Mouse (Mus musculus) neural tube, embryonic 11.5 days (tissue): ENCODE measurements at regions not wholly inside any gene's neighbourhood (a gene's known extent, or its start where the extent isn't known, plus 50 kb on each side); places are given as distances from the start of the nearest gene placed in this dataset.
A peak's percentile ranks its signal among the peaks of the same experiment; 100 is the strongest.

ENCODE experiments used
- ATAC-seq: fragments of 200-750 bp; cut with Nextera tagmentation; 2 replicates; pipeline ENCODE4 v1.8.0; 2017; ENCODE audit warnings: moderate number of reproducible peaks, mild to moderate bottlenecking, moderate TSS enrichment, moderate library complexity; ENCODE audit not compliant: insufficient read depth, low FRiP score, low TSS enrichment
- DNase-seq: peaks from one replicate; pipeline ENCODE4 v3.0.0-alpha.2; 2015; ENCODE audit warnings: low spot score
- H3K27ac ChIP-seq: fragments of 300-500 bp; sonication (generic); 2 replicates; pipeline ENCODE4 v1.5.1; 2014; ENCODE audit warnings: low read depth, mild to moderate bottlenecking, low read length
- H3K27me3 ChIP-seq: fragments of 300-500 bp; sonication (generic); 2 replicates; pipeline ENCODE4 v1.6.1; 2014; ENCODE audit warnings: mild to moderate bottlenecking, low read length, mixed read lengths; ENCODE audit not compliant: control insufficient read depth, insufficient read depth
- H3K36me3 ChIP-seq: fragments of 300-500 bp; sonication (generic); 2 replicates; pipeline ENCODE4 v1.6.1; 2014; ENCODE audit warnings: mild to moderate bottlenecking, low read length, moderate library complexity, mixed read lengths; ENCODE audit not compliant: control insufficient read depth, insufficient read depth
- H3K4me1 ChIP-seq: fragments of 300-500 bp; sonication (generic); 2 replicates; pipeline ENCODE4 v1.6.1; 2014; ENCODE audit warnings: low read length, mixed read lengths; ENCODE audit not compliant: control insufficient read depth, insufficient read depth
- H3K4me2 ChIP-seq: fragments of 300-500 bp; sonication (generic); 2 replicates; pipeline ENCODE4 v1.6.1; 2014; ENCODE audit warnings: low read depth, mild to moderate bottlenecking, moderate library complexity
- H3K4me3 ChIP-seq: fragments of 300-500 bp; sonication (generic); 2 replicates; pipeline ENCODE4 v1.5.1; 2014; ENCODE audit warnings: low read depth, low read length
- H3K9ac ChIP-seq: fragments of 300-500 bp; sonication (generic); 2 replicates; pipeline ENCODE4 v1.6.1; 2014; ENCODE audit warnings: mild to moderate bottlenecking, low read length
- H3K9me3 ChIP-seq: fragments of 300-500 bp; sonication (generic); 2 replicates; pipeline ENCODE4 v1.6.1; 2016; ENCODE audit warnings: low read length; ENCODE audit not compliant: control insufficient read depth
- WGBS: fragments of 180-500 bp; shearing (Covaris S2); extraction: QIAGEN DNeasy Blood & Tissue Kit; methylation state at CpG from one replicate; pipeline ENCODE4 v1.1.7; 2014; 5-methylcytosine and 5-hydroxymethylcytosine counted together

DNA sequence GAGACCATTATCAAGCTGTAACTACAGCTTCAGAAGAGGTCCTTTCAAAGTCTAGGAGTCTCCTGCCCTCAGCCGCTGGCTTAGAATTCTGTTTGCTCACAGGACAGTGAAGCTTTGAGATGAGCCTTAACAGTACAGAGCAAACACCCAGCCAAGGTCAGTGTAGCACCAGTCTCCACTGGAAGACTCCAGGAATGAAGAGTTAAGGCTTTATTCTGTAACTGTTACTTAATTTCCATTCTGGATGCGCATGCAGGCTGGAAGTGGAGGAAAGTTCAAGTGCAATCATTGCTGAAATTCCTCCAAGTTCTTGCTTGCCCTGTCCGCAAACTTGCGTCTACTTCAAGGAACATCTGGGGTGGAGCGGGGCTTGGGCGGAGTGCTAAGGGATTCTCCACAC lies 106.6 kb downstream of the Mrm1 start:
- H3K9me3 ChIP-seq: no peaks in the 10 kb centered on the region
- no peak overlapping the region for H3K27ac ChIP-seq
- H3K4me2 ChIP-seq: no peak overlapping the region
- DNase-seq (no peak), ATAC-seq (no peak)
- peaks cover 2% of the 10 kb centered on the region for H3K4me1 ChIP-seq
- no peak overlapping the region for H3K9ac ChIP-seq
- WGBS: 90% methylated on average over 6 of the region's 6 CpGs
- H3K4me3 ChIP-seq: no peak overlapping the region
- no peaks in the 10 kb centered on the region for H3K36me3 ChIP-seq
- H3K27me3 ChIP-seq: no peaks in the 10 kb centered on the region

DNA sequence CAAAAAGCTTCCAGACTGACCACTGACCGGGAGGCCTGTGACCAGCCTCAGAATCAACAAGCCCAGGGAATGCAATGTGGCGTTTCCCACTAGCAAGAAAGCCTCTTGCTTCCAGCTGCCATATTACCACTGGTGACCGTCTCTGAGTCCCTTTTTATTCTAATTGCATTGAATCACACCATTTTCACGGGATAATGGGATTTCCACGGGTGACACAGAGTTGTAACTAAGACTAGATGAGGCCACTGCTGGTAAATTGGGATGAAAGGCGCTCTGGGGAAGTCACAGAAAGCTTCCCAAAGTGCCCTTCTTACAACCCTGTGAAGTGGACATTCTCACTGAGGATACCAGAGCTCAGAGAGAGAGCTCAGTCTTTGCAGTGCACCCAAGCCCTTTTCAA lies 107.4 kb downstream of the Mrm1 start:
- DNase-seq: no peak
- H3K27ac ChIP-seq: no peak overlapping the region
- WGBS: 41% methylated on average over 6 of the region's 6 CpGs
- peaks cover 8% of the 10 kb centered on the region for H3K4me1 ChIP-seq
- H3K36me3 ChIP-seq: no peaks in the 10 kb centered on the region
- H3K4me2 ChIP-seq: no peak overlapping the region
- peaks cover 4% of the 10 kb centered on the region; the same call in 1 of the 2 replicates for H3K27me3 ChIP-seq
- H3K9ac ChIP-seq: no peak overlapping the region
- no peak for ATAC-seq
- H3K9me3 ChIP-seq: no peaks in the 10 kb centered on the region
- H3K4me3 ChIP-seq: no peak overlapping the region

DNA sequence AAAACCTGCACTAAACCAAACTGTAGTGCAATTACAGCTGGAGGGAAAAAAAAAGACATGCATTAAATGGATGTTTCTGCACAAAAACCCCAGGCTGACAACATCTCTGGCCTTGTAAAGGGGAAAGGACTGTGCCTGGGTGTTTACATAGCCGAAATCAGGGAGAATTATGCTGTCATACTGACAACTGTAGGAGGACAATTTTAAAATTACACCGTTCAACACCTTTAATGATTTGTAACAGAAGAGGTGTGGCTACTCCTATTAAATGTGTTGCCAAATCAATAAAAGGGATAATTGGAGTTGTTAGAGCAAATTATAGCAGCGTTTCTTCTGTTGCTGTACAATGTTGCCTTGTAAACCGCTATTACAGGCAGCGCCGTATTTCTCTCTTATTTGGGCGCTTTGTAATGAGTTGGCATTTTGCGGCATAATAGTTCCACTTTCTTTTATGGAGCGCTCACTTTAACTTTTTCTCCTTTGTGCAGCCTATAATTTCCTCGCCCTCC lies 111.0 kb downstream of the Mrm1 start:
- no peak overlapping the region for H3K4me3 ChIP-seq
- WGBS: 43% methylated on average over 10 of the region's 10 CpGs
- peaks cover 4% of the 10 kb centered on the region; the same call in 1 of the 2 replicates for H3K27me3 ChIP-seq
- H3K4me1 ChIP-seq: peaks cover 8% of the 10 kb centered on the region
- no peak overlapping the region for H3K4me2 ChIP-seq
- H3K36me3 ChIP-seq: no peaks in the 10 kb centered on the region
- no peaks in the 10 kb centered on the region for H3K9me3 ChIP-seq
- DNase-seq (no peak), ATAC-seq (no peak)
- no peak overlapping the region for H3K27ac ChIP-seq
- no peak overlapping the region for H3K9ac ChIP-seq

- Histone ChIP-seq H3K9me3 (no peaks in the 10 kb centered on the region), H3K4me3 (no peak overlapping the region), H3K4me1 (peaks cover 8% of the 10 kb centered on the region), H3K27ac (no peak overlapping the region), H3K36me3 (no peaks in the 10 kb centered on the region), H3K27me3 (peaks cover 4% of the 10 kb centered on the region; the same call in 1 of the 2 replicates), H3K4me2 (no peak overlapping the region), H3K9ac (no peak overlapping the region)
- WGBS: 7% methylated on average over 10 of the region's 10 CpGs
- ATAC-seq (no peak), DNase-seq (no peak)
Observed at GRCm38 (mm10) chr11:84707772-84708171, 111.5 kb downstream of the Mrm1 start.

- Histone ChIP-seq H3K4me1 (peaks cover 13% of the 10 kb centered on the region), H3K4me3 (no peak overlapping the region), H3K36me3 (no peaks in the 10 kb centered on the region), H3K9me3 (no peaks in the 10 kb centered on the region), H3K9ac (no peak overlapping the region), H3K4me2 (no peak overlapping the region), H3K27ac (no peak overlapping the region), H3K27me3 (peaks cover 4% of the 10 kb centered on the region; the same call in 1 of the 2 replicates)
- ATAC-seq: no peak
- WGBS: 53% methylated on average over 6 of the region's 6 CpGs
- no peak for DNase-seq
Observed at GRCm38 (mm10) chr11:84706692-84707091, 112.6 kb downstream of the Mrm1 start.

DNA sequence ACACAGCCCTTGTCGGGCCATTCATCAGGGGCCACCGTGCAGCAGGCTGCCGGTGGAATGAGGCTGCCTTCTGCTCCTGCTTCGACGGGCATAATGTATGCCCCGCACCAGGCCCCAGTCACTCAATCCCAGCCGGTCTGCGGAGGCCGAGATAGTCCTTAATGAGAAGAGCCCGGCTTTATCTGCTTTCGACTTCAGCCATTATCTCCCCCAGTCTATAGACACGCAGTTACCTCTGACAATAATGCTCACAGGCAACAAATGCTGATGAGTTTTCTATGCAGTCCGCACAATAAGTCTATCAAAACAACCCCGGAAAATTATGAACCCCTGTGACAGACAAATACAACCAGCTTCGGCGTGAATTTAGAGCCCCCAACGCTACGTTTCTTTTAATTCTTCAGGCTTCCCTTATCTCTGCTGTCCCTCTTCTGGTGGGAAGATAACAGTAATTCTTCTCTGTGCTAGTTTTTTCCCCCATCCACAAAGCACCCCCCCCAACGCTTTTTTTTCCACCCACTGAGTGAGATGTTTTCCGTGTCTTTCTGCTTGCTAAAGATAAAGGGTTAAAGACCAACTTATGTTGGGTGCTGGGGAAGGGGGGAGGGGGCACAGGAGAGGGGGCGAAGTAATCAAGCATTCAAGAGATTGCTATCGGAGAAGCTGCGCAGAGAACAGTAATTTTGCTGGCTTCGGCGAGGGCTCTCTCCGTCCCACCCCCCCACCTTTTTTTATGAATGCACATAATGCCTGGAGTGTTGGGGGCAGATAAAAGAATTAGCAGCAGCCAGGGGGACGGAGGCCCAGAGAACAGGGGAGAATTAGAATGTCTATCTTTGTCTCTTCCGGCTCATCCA lies 117.8 kb downstream of the Mrm1 start:
- WGBS: 12% methylated on average over 28 of the region's 28 CpGs
- H3K9me3 ChIP-seq: no peaks in the 10 kb centered on the region
- peak overlapping the region; percentile 22 for H3K4me2 ChIP-seq
- ATAC-seq: no peak
- DNase-seq: peak; percentile 49
- peaks cover 3% of the 10 kb centered on the region; the same call in 1 of the 2 replicates for H3K27me3 ChIP-seq
- no peak overlapping the region for H3K4me3 ChIP-seq
- peaks cover 15% of the 10 kb centered on the region for H3K4me1 ChIP-seq
- peak overlapping the region; percentile 29 for H3K9ac ChIP-seq
- H3K27ac ChIP-seq: 0 out of 2 replicates have a peak overlapping the region, but pooled peaks have one; percentile 8
- H3K36me3 ChIP-seq: no peaks in the 10 kb centered on the region

DNA sequence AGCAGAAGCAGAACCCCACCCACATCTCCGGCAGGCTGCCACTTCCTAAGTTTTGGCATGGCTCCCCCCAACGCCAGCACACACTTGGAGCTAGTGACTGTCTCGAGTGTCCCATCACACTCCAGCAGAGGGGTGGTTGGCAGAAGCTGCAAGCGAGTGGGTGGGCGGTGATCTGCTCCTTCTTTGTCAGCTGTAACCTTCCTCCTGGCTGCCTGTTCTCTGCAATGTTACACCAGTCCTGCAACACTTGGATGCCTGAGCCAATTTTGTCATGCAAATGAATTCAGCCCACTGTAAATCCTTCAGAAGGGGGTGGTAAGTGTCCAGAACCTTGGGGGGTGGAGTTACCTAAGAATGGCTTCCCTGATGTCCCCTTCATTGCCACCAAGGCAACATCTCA lies 121.8 kb downstream of the Mrm1 start:
- no peaks in the 10 kb centered on the region for H3K9me3 ChIP-seq
- 34% methylated on average over 5 of the region's 5 CpGs for WGBS
- no peak for DNase-seq
- no peak overlapping the region for H3K4me3 ChIP-seq
- peaks cover 3% of the 10 kb centered on the region; the same call in 1 of the 2 replicates for H3K27me3 ChIP-seq
- peaks cover 15% of the 10 kb centered on the region for H3K4me1 ChIP-seq
- ATAC-seq: no peak
- no peak overlapping the region for H3K9ac ChIP-seq
- no peak overlapping the region for H3K27ac ChIP-seq
- no peaks in the 10 kb centered on the region for H3K36me3 ChIP-seq
- no peak overlapping the region for H3K4me2 ChIP-seq

DNA sequence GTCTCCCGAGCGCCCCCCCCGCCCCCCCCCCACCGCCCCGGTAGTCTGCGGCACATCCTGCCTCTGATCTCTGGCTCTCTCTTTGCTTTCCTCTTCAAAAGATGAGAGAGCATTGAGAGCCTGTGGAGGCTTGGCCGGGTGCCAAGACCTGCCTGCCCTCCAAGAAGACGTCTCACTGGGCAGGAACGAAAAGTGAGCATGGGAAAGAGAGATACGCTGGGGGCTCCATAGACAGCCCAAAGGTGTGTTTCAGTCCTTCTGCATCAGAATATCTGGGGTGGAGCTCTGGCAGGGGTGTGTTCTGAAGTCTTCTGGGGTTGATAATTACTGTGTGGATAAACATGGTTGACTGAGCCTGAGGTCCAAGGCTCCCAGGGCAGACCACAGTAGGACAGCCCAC lies 126.7 kb downstream of the Mrm1 start:
- no peaks in the 10 kb centered on the region for H3K36me3 ChIP-seq
- H3K9me3 ChIP-seq: no peaks in the 10 kb centered on the region
- H3K27ac ChIP-seq: no peak overlapping the region
- H3K27me3 ChIP-seq: no peaks in the 10 kb centered on the region
- DNase-seq (no peak), ATAC-seq (no peak)
- H3K4me2 ChIP-seq: no peak overlapping the region
- 33% methylated on average over 7 of the region's 10 CpGs for WGBS
- no peak overlapping the region for H3K4me3 ChIP-seq
- peaks cover 5% of the 10 kb centered on the region; the same call in 1 of the 2 replicates for H3K4me1 ChIP-seq
- no peak overlapping the region for H3K9ac ChIP-seq
